Mouse (Mus musculus): Measurements from ENCODE around the gene Lbp. TPM values are rescaled to one million over a fixed set of nuclear protein-coding genes. Genes with fewer than 3 reads are reported as not detected.

Gene Lbp
- 66.8 and 85.7 TPM in 2 replicates for total RNA-seq (2014; rRNA removed)
- 164 and 230 TPM in 2 replicates for polyA plus RNA-seq (2012; rRNA removed)

- Histone ChIP-seq H3K4me1 (ENCODE audit: control insufficient read depth, insufficient read depth, low read length) (peaks cover 18% of the 10 kb centered on the region), H3K27me3 (ENCODE audit: control insufficient read depth, insufficient read depth, low read length) (no peaks in the 10 kb centered on the region), H3K27ac (replicated peaks; ENCODE audit: insufficient read depth, low read depth, low read length) (peak within 1 kb of the TSS; percentile 94), H3K9ac (ENCODE audit: low read depth, low read length) (peak within 1 kb of the TSS; percentile 78), H3K79me2 (ENCODE audit: control insufficient read depth, insufficient read depth, low read length) (no peaks in the 10 kb centered on the region), H3K36me3 (ENCODE audit: control insufficient read depth, insufficient read depth, low read length) (no peaks in the 10 kb centered on the region), H3K4me3 (ENCODE audit: insufficient read depth, low read depth, low read length) (peak within 1 kb of the TSS; percentile 70)
- peak; percentile 100 for DNase-seq (ENCODE audit: extremely low read depth, low read depth, low spot score)
- WGBS, result 3% methylated on average over 13 of the region's 13 CpGs
- TF ChIP-seq CTCF (IDR thresholded peaks at IDR 0.05; ENCODE audit: low read depth, low read length) (no peak), POLR2A (IDR thresholded peaks at IDR 0.05; ENCODE audit: extremely low read depth, insufficient read depth, low read length) (peak; percentile 61)
Measured at GRCm38 (mm10) chr2:158305948-158306695, at the start of gene Lbp. Gene Lbp (plus strand): TSS chr2:158306493.

- DNase-seq (ENCODE audit: extremely low read depth, low read depth, low spot score), result no peak
- Histone ChIP-seq H3K4me3 (ENCODE audit: insufficient read depth, low read depth, low read length) (no peak overlapping the region), H3K27me3 (ENCODE audit: control insufficient read depth, insufficient read depth, low read length) (no peaks in the 10 kb centered on the region), H3K27ac (replicated peaks; ENCODE audit: insufficient read depth, low read depth, low read length) (no peak overlapping the region), H3K36me3 (ENCODE audit: control insufficient read depth, insufficient read depth, low read length) (no peaks in the 10 kb centered on the region), H3K4me1 (ENCODE audit: control insufficient read depth, insufficient read depth, low read length) (no peaks in the 10 kb centered on the region), H3K9ac (ENCODE audit: low read depth, low read length) (no peak overlapping the region), H3K79me2 (ENCODE audit: control insufficient read depth, insufficient read depth, low read length) (no peaks in the 10 kb centered on the region)
- TF ChIP-seq POLR2A (IDR thresholded peaks at IDR 0.05; ENCODE audit: extremely low read depth, insufficient read depth, low read length) (no peak), CTCF (IDR thresholded peaks at IDR 0.05; ENCODE audit: low read depth, low read length) (no peak)
- WGBS, result 55% methylated on average over 5 of the region's 5 CpGs
Measured at GRCm38 (mm10) chr2:158256894-158257293, 49.4 kb upstream of the Lbp start.

GRCm38 (mm10) chr2:158258005-158258418 lies 48.3 kb upstream of the Lbp start, which contains the start of gene Bpi:
Gene Bpi (plus strand): TSS chr2:158258094.
- no peaks in the 10 kb centered on the region for H3K79me2 ChIP-seq (ENCODE audit: control insufficient read depth, insufficient read depth, low read length)
- no peaks in the 10 kb centered on the region for H3K36me3 ChIP-seq (ENCODE audit: control insufficient read depth, insufficient read depth, low read length)
- H3K4me3 ChIP-seq (ENCODE audit: insufficient read depth, low read depth, low read length), result no peak within 1 kb of the TSS
- DNase-seq (ENCODE audit: extremely low read depth, low read depth, low spot score), result no peak
- TF ChIP-seq CTCF (IDR thresholded peaks at IDR 0.05; ENCODE audit: low read depth, low read length) (no peak), POLR2A (IDR thresholded peaks at IDR 0.05; ENCODE audit: extremely low read depth, insufficient read depth, low read length) (no peak)
- no peak within 1 kb of the TSS for H3K9ac ChIP-seq (ENCODE audit: low read depth, low read length)
- H3K27ac ChIP-seq (replicated peaks; ENCODE audit: insufficient read depth, low read depth, low read length), result no peak within 1 kb of the TSS
- H3K4me1 ChIP-seq (ENCODE audit: control insufficient read depth, insufficient read depth, low read length), result no peaks in the 10 kb centered on the region
- WGBS, result 75% methylated on average over 18 of the region's 18 CpGs
- no peaks in the 10 kb centered on the region for H3K27me3 ChIP-seq (ENCODE audit: control insufficient read depth, insufficient read depth, low read length)

GRCm38 (mm10) chr2:158258781-158259180 lies 47.5 kb upstream of the Lbp start:
- H3K79me2 ChIP-seq (ENCODE audit: control insufficient read depth, insufficient read depth, low read length), result no peaks in the 10 kb centered on the region
- H3K27ac ChIP-seq (replicated peaks; ENCODE audit: insufficient read depth, low read depth, low read length), result no peak overlapping the region
- no peak overlapping the region for H3K4me3 ChIP-seq (ENCODE audit: insufficient read depth, low read depth, low read length)
- no peaks in the 10 kb centered on the region for H3K36me3 ChIP-seq (ENCODE audit: control insufficient read depth, insufficient read depth, low read length)
- H3K9ac ChIP-seq (ENCODE audit: low read depth, low read length), result no peak overlapping the region
- TF ChIP-seq CTCF (IDR thresholded peaks at IDR 0.05; ENCODE audit: low read depth, low read length), result peak; percentile 89
- TF ChIP-seq POLR2A (IDR thresholded peaks at IDR 0.05; ENCODE audit: extremely low read depth, insufficient read depth, low read length), result no peak
- no peaks in the 10 kb centered on the region for H3K27me3 ChIP-seq (ENCODE audit: control insufficient read depth, insufficient read depth, low read length)
- WGBS, result 12% methylated on average over 12 of the region's 12 CpGs
- peak; percentile 42 for DNase-seq (ENCODE audit: extremely low read depth, low read depth, low spot score)
- H3K4me1 ChIP-seq (ENCODE audit: control insufficient read depth, insufficient read depth, low read length), result no peaks in the 10 kb centered on the region

GRCm38 (mm10) chr2:158259498-158259897 lies 46.8 kb upstream of the Lbp start:
- H3K9ac ChIP-seq (ENCODE audit: low read depth, low read length), result no peak overlapping the region
- no peak overlapping the region for H3K4me3 ChIP-seq (ENCODE audit: insufficient read depth, low read depth, low read length)
- no peaks in the 10 kb centered on the region for H3K27me3 ChIP-seq (ENCODE audit: control insufficient read depth, insufficient read depth, low read length)
- 26% methylated on average over 8 of the region's 8 CpGs for WGBS
- no peak for DNase-seq (ENCODE audit: extremely low read depth, low read depth, low spot score)
- no peaks in the 10 kb centered on the region for H3K79me2 ChIP-seq (ENCODE audit: control insufficient read depth, insufficient read depth, low read length)
- H3K36me3 ChIP-seq (ENCODE audit: control insufficient read depth, insufficient read depth, low read length), result no peaks in the 10 kb centered on the region
- H3K4me1 ChIP-seq (ENCODE audit: control insufficient read depth, insufficient read depth, low read length), result no peaks in the 10 kb centered on the region
- no peak for TF ChIP-seq CTCF (IDR thresholded peaks at IDR 0.05; ENCODE audit: low read depth, low read length)
- no peak for TF ChIP-seq POLR2A (IDR thresholded peaks at IDR 0.05; ENCODE audit: extremely low read depth, insufficient read depth, low read length)
- H3K27ac ChIP-seq (replicated peaks; ENCODE audit: insufficient read depth, low read depth, low read length), result no peak overlapping the region

- H3K36me3 ChIP-seq (ENCODE audit: control insufficient read depth, insufficient read depth, low read length), result no peaks in the 10 kb centered on the region
- 86% methylated on average over 3 of the region's 3 CpGs for WGBS
- DNase-seq (ENCODE audit: extremely low read depth, low read depth, low spot score), result no peak
- TF ChIP-seq CTCF (IDR thresholded peaks at IDR 0.05; ENCODE audit: low read depth, low read length) (no peak), POLR2A (IDR thresholded peaks at IDR 0.05; ENCODE audit: extremely low read depth, insufficient read depth, low read length) (no peak)
- H3K27me3 ChIP-seq (ENCODE audit: control insufficient read depth, insufficient read depth, low read length), result no peaks in the 10 kb centered on the region
- no peak overlapping the region for H3K4me3 ChIP-seq (ENCODE audit: insufficient read depth, low read depth, low read length)
- H3K27ac ChIP-seq (replicated peaks; ENCODE audit: insufficient read depth, low read depth, low read length), result no peak overlapping the region
- no peaks in the 10 kb centered on the region for H3K79me2 ChIP-seq (ENCODE audit: control insufficient read depth, insufficient read depth, low read length)
- H3K9ac ChIP-seq (ENCODE audit: low read depth, low read length), result no peak overlapping the region
- H3K4me1 ChIP-seq (ENCODE audit: control insufficient read depth, insufficient read depth, low read length), result no peaks in the 10 kb centered on the region
Measured at GRCm38 (mm10) chr2:158264877-158265276, 41.4 kb upstream of the Lbp start.
